Mouse (Mus musculus): ENCODE data around the gene Ezr.

DNA sequence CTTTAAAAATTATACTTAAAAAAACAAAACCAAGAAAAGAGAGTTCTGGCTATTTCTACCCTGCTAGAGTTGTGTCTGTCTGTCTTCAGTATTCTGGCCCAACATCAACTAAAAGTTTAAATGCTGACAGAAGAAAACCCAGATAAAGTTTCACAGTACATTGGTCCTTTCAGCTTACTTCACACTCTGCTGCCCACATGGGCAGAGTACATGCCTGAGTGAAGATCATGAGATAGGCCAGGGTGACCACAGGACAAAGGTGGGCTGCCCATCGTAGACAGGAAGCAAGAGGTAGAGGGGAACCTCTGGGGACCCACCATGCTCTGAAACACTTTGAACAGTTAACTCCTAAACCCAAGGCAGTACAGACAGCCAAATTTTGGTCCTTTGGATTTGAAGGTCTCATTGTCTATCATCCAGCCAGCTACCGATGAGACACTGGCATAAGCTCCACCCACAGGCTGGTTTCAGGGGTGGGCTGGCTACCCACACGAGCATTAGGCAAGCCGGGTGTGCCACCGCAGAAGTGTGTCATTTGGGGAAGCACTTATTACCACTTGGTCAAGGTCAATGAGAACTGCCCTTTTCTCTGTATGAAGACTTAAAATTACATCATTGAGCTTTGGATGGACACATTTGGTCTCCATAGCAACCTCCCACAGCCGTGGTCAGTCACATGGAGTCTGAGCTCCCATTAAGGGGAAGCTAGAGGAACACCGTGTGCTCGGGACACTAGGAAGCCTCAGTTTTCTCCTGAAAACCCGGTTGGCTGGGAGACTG is 35.9 kb downstream of the Ezr start:
- TF ChIP-seq CTCF (IDR thresholded peaks at IDR 0.05; ENCODE audit: insufficient read depth, low read length) (no peak), POLR2A (IDR thresholded peaks at IDR 0.05; ENCODE audit: borderline replicate concordance, extremely low read depth, low read depth, low read length) (no peak)

All from lung, adult 2 months (tissue).